Mouse (Mus musculus): ENCODE results near the gene Mrpl21. TPM values are rescaled to one million over a fixed set of nuclear protein-coding genes. Genes with fewer than 3 reads are reported as not detected.

The Mrpl21 gene
- total and polyA plus RNA-seq, 2 experiments, result 41.1 to 46.8 TPM

DNA sequence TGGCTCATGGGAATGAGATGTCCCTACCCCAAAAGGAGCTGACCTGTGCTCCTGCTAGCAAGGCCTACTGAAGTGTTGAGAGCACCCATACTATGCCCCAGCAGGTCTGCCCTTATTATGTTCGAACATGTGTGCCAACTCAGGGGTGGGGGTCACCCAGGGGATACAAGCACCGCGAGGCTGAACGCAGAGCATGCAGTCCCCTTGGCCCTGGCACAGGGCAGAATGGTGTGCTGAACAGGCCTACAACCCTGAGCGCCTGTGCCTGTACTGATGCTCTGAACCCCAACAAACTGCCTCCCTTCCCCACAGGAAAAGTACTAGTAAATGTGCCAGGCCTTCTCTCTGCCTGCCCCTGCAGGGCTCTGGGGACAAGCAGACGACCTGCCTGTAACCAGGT lies 18.4 kb upstream of the Mrpl21 start:
- H3K27ac ChIP-seq (replicated peaks; ENCODE audit: insufficient read depth, low read depth, low read length), result no peak overlapping the region
- TF ChIP-seq POLR2A (IDR thresholded peaks at IDR 0.05; ENCODE audit: extremely low read depth, insufficient read depth, low read length), result no peak
- TF ChIP-seq CTCF (IDR thresholded peaks at IDR 0.05; ENCODE audit: low read depth, low read length), result no peak
- DNase-seq (ENCODE audit: extremely low read depth, low read depth, low spot score), result no peak
- WGBS, result 96% methylated on average over 6 of the region's 6 CpGs
- no peaks in the 10 kb centered on the region for H3K4me1 ChIP-seq (ENCODE audit: control insufficient read depth, insufficient read depth, low read length)
- H3K4me3 ChIP-seq (ENCODE audit: insufficient read depth, low read depth, low read length), result no peak overlapping the region
- peaks cover 6% of the 10 kb centered on the region; the same call in 1 of the 2 replicates for H3K36me3 ChIP-seq (ENCODE audit: control insufficient read depth, insufficient read depth, low read length)
- H3K79me2 ChIP-seq (ENCODE audit: control insufficient read depth, insufficient read depth, low read length), result no peaks in the 10 kb centered on the region
- no peak overlapping the region for H3K9ac ChIP-seq (ENCODE audit: low read depth, low read length)
- H3K27me3 ChIP-seq (ENCODE audit: control insufficient read depth, insufficient read depth, low read length), result no peaks in the 10 kb centered on the region

DNA sequence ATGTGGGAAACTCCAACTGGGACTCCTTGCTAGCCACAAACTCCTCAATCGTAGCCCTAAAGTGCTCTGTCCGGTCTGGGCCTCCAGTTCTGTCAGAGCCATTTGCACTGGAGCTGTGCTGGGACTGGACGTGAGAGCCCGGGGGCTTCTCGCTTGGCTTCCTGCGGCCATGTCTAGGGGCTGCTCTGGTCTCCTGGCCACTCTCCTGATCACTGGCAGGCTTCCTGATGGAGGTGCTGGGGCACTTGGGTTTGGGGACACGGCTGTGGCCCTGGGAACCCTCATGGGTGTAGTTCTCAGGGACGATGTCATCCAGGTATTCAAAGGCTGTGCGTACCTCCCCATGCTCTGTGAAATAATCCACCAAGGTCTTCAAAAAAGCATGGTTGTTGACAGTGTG lies 17.5 kb upstream of the Mrpl21 start:
- Histone ChIP-seq H3K36me3 (ENCODE audit: control insufficient read depth, insufficient read depth, low read length) (peaks cover 6% of the 10 kb centered on the region; the same call in 1 of the 2 replicates), H3K27me3 (ENCODE audit: control insufficient read depth, insufficient read depth, low read length) (no peaks in the 10 kb centered on the region), H3K9ac (ENCODE audit: low read depth, low read length) (no peak overlapping the region), H3K4me3 (ENCODE audit: insufficient read depth, low read depth, low read length) (no peak overlapping the region), H3K79me2 (ENCODE audit: control insufficient read depth, insufficient read depth, low read length) (no peaks in the 10 kb centered on the region), H3K27ac (replicated peaks; ENCODE audit: insufficient read depth, low read depth, low read length) (no peak overlapping the region), H3K4me1 (ENCODE audit: control insufficient read depth, insufficient read depth, low read length) (no peaks in the 10 kb centered on the region)
- WGBS, result 96% methylated on average over 9 of the region's 9 CpGs
- no peak for DNase-seq (ENCODE audit: extremely low read depth, low read depth, low spot score)
- TF ChIP-seq POLR2A (IDR thresholded peaks at IDR 0.05; ENCODE audit: extremely low read depth, insufficient read depth, low read length) (no peak), CTCF (IDR thresholded peaks at IDR 0.05; ENCODE audit: low read depth, low read length) (no peak)

- H3K79me2 ChIP-seq (ENCODE audit: control insufficient read depth, insufficient read depth, low read length), result no peaks in the 10 kb centered on the region
- DNase-seq (ENCODE audit: extremely low read depth, low read depth, low spot score), result no peak
- H3K27me3 ChIP-seq (ENCODE audit: control insufficient read depth, insufficient read depth, low read length), result no peaks in the 10 kb centered on the region
- TF ChIP-seq CTCF (IDR thresholded peaks at IDR 0.05; ENCODE audit: low read depth, low read length), result no peak
- no peak for TF ChIP-seq POLR2A (IDR thresholded peaks at IDR 0.05; ENCODE audit: extremely low read depth, insufficient read depth, low read length)
- no peak overlapping the region for H3K9ac ChIP-seq (ENCODE audit: low read depth, low read length)
- 89% methylated on average over 5 of the region's 5 CpGs for WGBS
- no peaks in the 10 kb centered on the region for H3K4me1 ChIP-seq (ENCODE audit: control insufficient read depth, insufficient read depth, low read length)
- no peak overlapping the region for H3K4me3 ChIP-seq (ENCODE audit: insufficient read depth, low read depth, low read length)
- no peak overlapping the region for H3K27ac ChIP-seq (replicated peaks; ENCODE audit: insufficient read depth, low read depth, low read length)
- peaks cover 6% of the 10 kb centered on the region; the same call in 1 of the 2 replicates for H3K36me3 ChIP-seq (ENCODE audit: control insufficient read depth, insufficient read depth, low read length)
These were observed 16.6 kb upstream of the Mrpl21 start for GRCm38 (mm10) chr19:3266136-3266535.

- 95% methylated on average over 4 of the region's 4 CpGs for WGBS
- Histone ChIP-seq H3K36me3 (ENCODE audit: control insufficient read depth, insufficient read depth, low read length) (peaks cover 7% of the 10 kb centered on the region), H3K4me3 (ENCODE audit: insufficient read depth, low read depth, low read length) (no peak overlapping the region), H3K4me1 (ENCODE audit: control insufficient read depth, insufficient read depth, low read length) (no peaks in the 10 kb centered on the region), H3K27ac (replicated peaks; ENCODE audit: insufficient read depth, low read depth, low read length) (no peak overlapping the region), H3K27me3 (ENCODE audit: control insufficient read depth, insufficient read depth, low read length) (no peaks in the 10 kb centered on the region), H3K9ac (ENCODE audit: low read depth, low read length) (no peak overlapping the region), H3K79me2 (ENCODE audit: control insufficient read depth, insufficient read depth, low read length) (no peaks in the 10 kb centered on the region)
- TF ChIP-seq CTCF (IDR thresholded peaks at IDR 0.05; ENCODE audit: low read depth, low read length), result no peak
- TF ChIP-seq POLR2A (IDR thresholded peaks at IDR 0.05; ENCODE audit: extremely low read depth, insufficient read depth, low read length), result no peak
- no peak for DNase-seq (ENCODE audit: extremely low read depth, low read depth, low spot score)
These were observed 16.0 kb upstream of the Mrpl21 start for GRCm38 (mm10) chr19:3266676-3267075.

GRCm38 (mm10) chr19:3267340-3267739 lies 15.4 kb upstream of the Mrpl21 start:
- Histone ChIP-seq H3K4me3 (ENCODE audit: insufficient read depth, low read depth, low read length) (no peak overlapping the region), H3K36me3 (ENCODE audit: control insufficient read depth, insufficient read depth, low read length) (peaks cover 7% of the 10 kb centered on the region), H3K9ac (ENCODE audit: low read depth, low read length) (no peak overlapping the region), H3K4me1 (ENCODE audit: control insufficient read depth, insufficient read depth, low read length) (no peaks in the 10 kb centered on the region), H3K27me3 (ENCODE audit: control insufficient read depth, insufficient read depth, low read length) (no peaks in the 10 kb centered on the region), H3K27ac (replicated peaks; ENCODE audit: insufficient read depth, low read depth, low read length) (no peak overlapping the region), H3K79me2 (ENCODE audit: control insufficient read depth, insufficient read depth, low read length) (no peaks in the 10 kb centered on the region)
- no peak for TF ChIP-seq CTCF (IDR thresholded peaks at IDR 0.05; ENCODE audit: low read depth, low read length)
- TF ChIP-seq POLR2A (IDR thresholded peaks at IDR 0.05; ENCODE audit: extremely low read depth, insufficient read depth, low read length), result no peak
- 92% methylated on average over 4 of the region's 4 CpGs for whole genome bisulfite sequencing
- no peak for DNase-seq (ENCODE audit: extremely low read depth, low read depth, low spot score)

GRCm38 (mm10) chr19:3268218-3268980 lies 14.3 kb upstream of the Mrpl21 start:
- Histone ChIP-seq H3K27me3 (ENCODE audit: control insufficient read depth, insufficient read depth, low read length) (no peaks in the 10 kb centered on the region), H3K36me3 (ENCODE audit: control insufficient read depth, insufficient read depth, low read length) (peaks cover 7% of the 10 kb centered on the region), H3K4me1 (ENCODE audit: control insufficient read depth, insufficient read depth, low read length) (no peaks in the 10 kb centered on the region), H3K27ac (replicated peaks; ENCODE audit: insufficient read depth, low read depth, low read length) (no peak overlapping the region), H3K9ac (ENCODE audit: low read depth, low read length) (no peak overlapping the region), H3K4me3 (ENCODE audit: insufficient read depth, low read depth, low read length) (no peak overlapping the region), H3K79me2 (ENCODE audit: control insufficient read depth, insufficient read depth, low read length) (no peaks in the 10 kb centered on the region)
- 96% methylated on average over 17 of the region's 17 CpGs for WGBS
- DNase-seq (ENCODE audit: extremely low read depth, low read depth, low spot score), result no peak
- TF ChIP-seq CTCF (IDR thresholded peaks at IDR 0.05; ENCODE audit: low read depth, low read length) (no peak), POLR2A (IDR thresholded peaks at IDR 0.05; ENCODE audit: extremely low read depth, insufficient read depth, low read length) (no peak)
